Mouse (Mus musculus) heart, postnatal 10 days (tissue): ENCODE results near the gene Steap2. TPM values are rescaled to one million over a fixed set of nuclear protein-coding genes. Genes with fewer than 3 reads are reported as not detected.

ENCODE experiments used
- DNase-seq, 2 experiments: peaks; one replicate each; pipeline ENCODE4 v3.0.0; 2021
- intact Hi-C: fragments of 180-260 bp; cut with DNase I; formaldehyde crosslinking; loops from one replicate; pipeline ENCODE4 v1.15.1; 2025
- total RNA-seq, 2 experiments: library from RNA; stranded (reverse); gene quantifications; 2 replicates each; pipeline ENCODE4 v1.2.3; 2021

The Steap2 gene
- total RNA-seq, 2 experiments from 2014 or later: 1.3 to 2.0 TPM

- intact Hi-C loops: no loop called here
- no peak for DNase-seq
Observed at GRCm38 (mm10) chr5:5668920-5669319, 25.5 kb downstream of the Steap2 start.

- intact Hi-C loops: no loop called here
- no peak for DNase-seq
Observed at GRCm38 (mm10) chr5:5664371-5664926, 29.9 kb downstream of the Steap2 start.

- peak; percentile 76 to 82 for DNase-seq
- intact Hi-C loops: no loop called here
Observed at GRCm38 (mm10) chr5:5663655-5664370, 30.6 kb downstream of the Steap2 start, which contains the start of gene Cfap69. Gene Cfap69, minus strand, starts transcription at chr5:5664239.

- no peak for DNase-seq
- intact Hi-C loops: no loop called here
Observed at GRCm38 (mm10) chr5:5663057-5663456, 31.3 kb downstream of the Steap2 start.

GRCm38 (mm10) chr5:5658680-5659079 lies 35.7 kb downstream of the Steap2 start:
- no peak for DNase-seq
- intact Hi-C loops: no loop called here

GRCm38 (mm10) chr5:5657932-5658331 lies 36.4 kb downstream of the Steap2 start:
- no peak for DNase-seq

GRCm38 (mm10) chr5:5648817-5649569 lies 45.4 kb downstream of the Steap2 start:
- intact Hi-C loops: no loop called here
- DNase-seq: peak; percentile 26 to 29

More at GRCm38 (mm10) chr5:5657932-5658331, 36.4 kb downstream of the Steap2 start:
- intact Hi-C loops: no loop called here

- intact Hi-C loops: no loop called here
- no peak for DNase-seq
Observed at GRCm38 (mm10) chr5:5646173-5646572, 48.2 kb downstream of the Steap2 start.

GRCm38 (mm10) chr5:5638496-5638895 lies 55.9 kb downstream of the Steap2 start:
- intact Hi-C loops: no loop called here
- DNase-seq: no peak

GRCm38 (mm10) chr5:5625491-5625890 lies 68.9 kb downstream of the Steap2 start:
- intact Hi-C loops: no loop called here
- DNase-seq: no peak

GRCm38 (mm10) chr5:5618329-5618728 lies 76.0 kb downstream of the Steap2 start:
- no peak for DNase-seq
- intact Hi-C loops: no loop called here

Other genes with a start within 250 kb of the Steap2 start
- gene 1700015F17Rik, start 215.4 kb downstream of the Steap2 start, total RNA-seq: not detected
- 10 to 100 TPM; 13.7 to 18.6 TPM for gene Cldn12, start 179.6 kb downstream of the Steap2 start, total RNA-seq
- 10 to 100 TPM; 11.2 to 12.0 TPM for gene Gtpbp10, start 135.0 kb downstream of the Steap2 start, total RNA-seq
- not detected for gene Gm8773, start 120.8 kb downstream of the Steap2 start, total RNA-seq
- gene Cfap69, start 30.3 kb downstream of the Steap2 start, total RNA-seq: 1 to 10 TPM; 1.1 to 2.7 TPM
- under 1 TPM in 1 of 2 experiments, not detected in 1; 0.36 TPM for gene Steap1, start 54.7 kb upstream of the Steap2 start, total RNA-seq